Mouse (Mus musculus) small intestine, adult 2 months (tissue): Measurements from ENCODE around the gene Scamp4.

Experiments used
- CTCF ChIP-seq: fragments of 200-500 bp; IDR thresholded peaks from 2 replicates; pipeline ENCODE4 v1.5.1; 2012; ENCODE audit warnings: low read depth, mild to moderate bottlenecking, control low read depth, inconsistent platforms, low read length, moderate library complexity, mixed read lengths; ENCODE audit not compliant: insufficient replicate concordance, insufficient read length; ENCODE audit errors: extremely low read depth
- POLR2A ChIP-seq: fragments of 200-500 bp; IDR thresholded peaks from 2 replicates; pipeline ENCODE4 v1.6.1; 2012; ENCODE audit warnings: low read depth, mild to moderate bottlenecking, control low read depth, inconsistent platforms, low read length, moderate library complexity

DNA sequence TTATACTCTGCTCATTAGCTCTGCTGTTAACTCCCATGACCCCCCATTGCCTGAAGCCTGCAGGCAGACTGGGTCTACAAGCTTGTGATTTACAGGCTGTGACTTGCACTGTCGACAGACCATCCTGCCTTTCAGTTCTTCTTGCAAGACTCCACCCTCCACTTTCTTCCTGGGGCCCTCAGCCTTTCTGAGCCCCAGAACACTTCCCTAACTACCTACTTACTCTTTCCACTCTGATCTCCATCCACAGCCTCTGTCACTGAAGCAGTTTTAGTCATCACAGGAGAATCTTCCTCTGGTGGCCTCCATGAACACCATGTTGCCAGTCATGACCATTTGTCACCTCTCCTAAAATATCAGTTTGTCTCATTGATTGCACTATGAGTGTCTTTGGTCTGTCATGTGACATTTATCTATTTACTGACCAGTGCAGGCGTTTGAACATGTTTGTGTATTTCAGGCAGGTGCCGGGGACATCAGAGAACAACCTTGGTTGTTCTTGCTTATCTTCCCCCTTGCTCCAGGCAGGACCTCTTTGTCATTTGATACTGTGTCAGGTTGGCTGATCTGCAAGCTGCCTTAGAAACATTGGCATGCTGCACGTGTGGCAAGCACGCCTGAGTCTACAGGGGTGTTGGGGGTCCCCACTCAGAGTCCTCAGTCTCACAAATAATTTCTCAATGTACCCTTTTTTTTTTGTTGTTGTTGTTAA is 61.0 kb downstream of the Scamp4 start:
- TF ChIP-seq CTCF: no peak
- TF ChIP-seq POLR2A: no peak
